Mouse (Mus musculus) retina, embryonic 14.5 days (tissue): ENCODE data around the gene Sars2.
A peak's percentile ranks its signal among the peaks of the same experiment; 100 is the strongest.

Source experiments
- DNase-seq: peaks from one replicate; pipeline ENCODE4 v3.0.0-alpha.2; 2015; ENCODE audit warnings: low spot score

The Sars2 gene

DNA sequence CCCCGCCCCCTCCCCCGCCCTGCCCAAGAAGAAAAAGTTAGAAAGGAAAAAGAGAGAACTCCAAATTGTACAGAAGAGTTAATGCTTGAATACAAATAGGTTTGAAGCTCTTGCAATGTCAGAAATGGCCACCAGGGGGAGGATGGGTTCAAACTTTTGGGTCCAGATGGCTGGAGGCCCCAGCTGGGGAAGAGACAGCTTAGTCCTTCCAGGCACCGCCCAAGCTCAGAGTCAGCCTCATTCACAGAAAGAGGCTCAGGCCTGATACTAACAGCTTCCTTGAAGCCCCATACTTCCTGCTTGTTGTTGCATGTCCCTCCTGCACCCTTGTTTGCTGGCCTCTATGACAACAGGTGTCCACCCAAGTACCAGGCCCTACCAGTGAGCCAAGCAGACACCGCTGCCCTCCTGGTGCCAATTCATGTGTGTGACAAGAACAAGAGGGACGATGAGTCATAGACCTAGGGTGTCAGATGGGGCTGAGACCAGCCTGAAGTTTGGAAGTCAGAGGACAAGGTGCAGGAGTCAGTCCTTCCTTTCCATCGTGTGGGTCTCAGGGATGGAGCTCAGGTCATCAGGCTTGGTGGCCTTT is 38.4 kb downstream of the Sars2 start:
- DNase-seq = peak; percentile 96

GRCm38 (mm10) chr7:28780857-28781256 is 39.1 kb downstream of the Sars2 start:
- DNase-seq = peak; percentile 37

- no peak for DNase-seq
Measured at GRCm38 (mm10) chr7:28781261-28781663, 39.5 kb downstream of the Sars2 start.

DNA sequence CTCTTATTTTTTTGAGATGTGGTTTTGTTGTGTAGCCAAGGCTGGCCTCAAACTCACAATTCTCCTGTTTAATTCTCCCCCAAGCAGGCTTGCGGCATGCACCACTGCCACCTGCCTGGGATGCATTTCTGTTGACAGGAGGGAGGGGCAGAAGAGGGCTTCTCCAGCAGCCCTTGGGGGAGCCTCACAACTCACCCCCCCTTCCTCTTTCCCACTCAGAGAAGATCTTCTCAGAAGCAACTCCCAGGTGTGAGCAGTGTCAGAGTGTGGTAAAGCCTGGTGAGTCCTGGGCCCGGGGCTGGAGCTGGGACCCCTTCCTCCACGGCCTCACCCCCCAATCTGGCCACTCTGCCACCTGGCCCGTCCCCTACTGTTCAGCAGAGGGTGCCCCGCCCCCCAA is 43.4 kb downstream of the Sars2 start:
- DNase-seq = no peak

- DNase-seq = no peak
Measured at GRCm38 (mm10) chr7:28787884-28788283, 46.1 kb downstream of the Sars2 start.

DNA sequence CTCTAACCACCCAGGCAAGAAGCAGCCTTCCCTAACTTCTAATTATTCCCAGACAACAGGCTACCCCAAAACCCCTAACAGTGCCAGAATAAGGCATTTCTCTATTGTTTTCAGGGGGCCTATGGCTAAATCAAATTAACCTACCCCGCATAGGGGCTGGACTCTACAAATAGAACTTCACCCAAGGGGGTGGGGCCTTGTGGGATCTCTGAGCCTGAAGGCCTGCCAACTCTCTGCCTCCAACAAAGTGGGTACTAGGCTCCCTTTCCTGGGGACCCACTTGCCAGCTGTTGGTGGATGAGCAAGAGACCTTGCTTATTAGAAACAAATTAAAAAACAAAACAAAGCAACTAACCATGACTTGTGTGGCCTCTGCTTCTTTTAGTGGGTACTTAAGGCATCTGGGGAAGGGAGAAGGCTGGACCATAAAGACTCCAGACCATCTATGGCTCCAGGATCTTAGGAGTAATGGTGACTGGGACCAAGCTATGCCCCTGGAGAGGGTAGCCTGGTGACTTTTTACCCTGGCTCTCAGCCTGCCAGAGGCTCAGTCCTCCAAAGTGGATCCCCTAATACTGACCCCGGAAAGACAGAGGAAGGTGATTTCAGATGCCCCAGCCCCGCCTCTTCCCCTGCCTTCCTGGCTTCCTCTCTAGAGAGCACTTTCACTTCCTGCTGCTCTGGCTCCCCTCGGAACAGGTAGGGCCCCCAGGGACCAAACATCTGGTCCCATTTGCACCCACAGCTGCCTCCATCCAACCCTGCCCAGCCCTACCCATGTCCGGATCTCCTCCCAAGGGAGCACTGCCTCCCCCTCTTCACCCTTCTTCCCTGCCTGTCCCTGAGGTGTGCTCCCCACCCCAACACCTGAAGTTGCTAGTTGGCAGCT is 46.8 kb downstream of the Sars2 start, which contains the start of gene Rinl:
Rinl (plus strand) TSS at position 663 of the 889 bp plus-strand sequence.
- DNase-seq = no peak

GRCm38 (mm10) chr7:28789235-28789634 is 47.4 kb downstream of the Sars2 start:
- no peak for DNase-seq

GRCm38 (mm10) chr7:28790066-28790806 is 48.4 kb downstream of the Sars2 start:
- DNase-seq = peak; percentile 73

GRCm38 (mm10) chr7:28791706-28792105 is 49.9 kb downstream of the Sars2 start:
- no peak for DNase-seq

DNA sequence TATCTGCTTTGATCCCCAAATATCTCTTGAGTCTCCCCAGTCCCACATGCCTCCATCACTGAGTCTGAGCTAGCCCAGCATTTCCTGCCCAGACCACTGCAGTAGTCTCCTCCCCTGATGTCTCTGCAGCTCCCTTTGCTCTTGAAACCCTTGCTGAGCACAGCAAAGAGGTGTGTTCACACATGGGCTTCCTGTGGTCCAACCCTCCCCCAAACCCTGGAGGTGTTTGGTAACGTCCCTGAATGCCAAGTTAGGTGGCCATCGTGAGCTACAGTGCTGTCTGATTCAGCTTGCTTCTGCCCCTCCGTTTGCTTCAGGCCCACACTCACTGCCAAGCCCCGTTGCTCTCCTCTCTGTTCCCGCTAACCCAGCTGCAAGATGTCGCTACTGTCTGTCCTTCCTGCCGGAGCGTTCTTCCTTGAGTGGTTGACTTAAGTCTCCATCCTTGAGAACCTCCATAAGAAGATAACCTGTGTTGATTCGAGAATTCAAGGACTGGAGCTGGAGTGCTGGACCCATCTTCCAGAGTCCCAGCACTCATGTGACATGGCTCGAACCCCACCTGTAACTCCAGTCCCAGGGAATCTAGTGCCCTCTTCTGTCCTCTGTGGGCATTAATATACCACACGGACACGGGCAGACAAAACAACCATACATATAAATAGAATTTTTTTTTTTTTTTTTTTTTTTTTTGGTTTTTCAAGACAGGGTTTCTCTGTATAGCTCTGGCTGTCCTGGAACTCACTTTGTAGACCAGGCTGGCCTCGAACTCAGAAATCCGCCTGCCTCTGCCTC is 50.8 kb downstream of the Sars2 start:
- DNase-seq = no peak

DNA sequence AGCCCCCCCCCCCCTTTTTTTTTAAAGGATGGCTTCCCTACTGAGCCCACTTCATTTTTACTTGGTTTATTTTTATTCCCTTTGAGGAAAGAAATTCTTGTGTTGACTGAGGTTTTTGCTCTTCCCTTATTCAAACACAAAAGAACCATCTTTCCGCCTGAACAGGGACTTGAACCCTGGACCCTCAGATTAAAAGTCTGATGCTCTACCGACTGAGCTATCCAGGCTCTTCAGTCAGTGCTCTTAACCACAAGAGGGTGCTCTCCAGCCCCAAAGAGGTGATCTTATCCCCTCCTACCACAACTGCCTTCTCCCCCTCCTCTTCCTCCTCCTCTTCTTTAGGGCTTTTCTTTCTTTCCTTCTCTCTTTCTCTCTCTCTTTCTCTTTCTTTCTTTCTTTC is 52.0 kb downstream of the Sars2 start:
- DNase-seq = peak; percentile 45

GRCm38 (mm10) chr7:28794496-28794895 is 52.7 kb downstream of the Sars2 start:
- DNase-seq = no peak

DNA sequence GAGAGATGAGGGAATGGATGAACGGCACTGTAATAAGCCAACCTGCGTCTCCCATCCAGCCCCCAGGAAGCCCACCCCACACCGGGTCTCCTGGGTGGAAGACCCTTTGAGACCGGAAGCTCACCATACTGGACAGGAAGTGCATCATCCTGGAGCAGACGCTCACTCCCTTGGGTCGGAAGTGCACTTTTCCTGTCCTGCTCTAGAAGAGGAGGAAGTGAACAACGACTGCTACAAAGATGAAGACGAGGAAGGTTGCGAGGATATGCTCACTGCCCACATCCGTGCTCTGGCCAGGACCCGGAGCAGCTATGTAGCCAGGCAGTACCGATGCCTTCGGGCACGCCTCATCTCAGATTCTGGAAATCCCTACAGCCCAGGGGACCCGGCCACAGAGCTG is 54.0 kb downstream of the Sars2 start:
- no peak for DNase-seq

- DNase-seq = peak; percentile 80
Measured at GRCm38 (mm10) chr7:28796562-28796975, 54.8 kb downstream of the Sars2 start.

- DNase-seq = no peak
Measured at GRCm38 (mm10) chr7:28799994-28800393, 58.2 kb downstream of the Sars2 start.

DNA sequence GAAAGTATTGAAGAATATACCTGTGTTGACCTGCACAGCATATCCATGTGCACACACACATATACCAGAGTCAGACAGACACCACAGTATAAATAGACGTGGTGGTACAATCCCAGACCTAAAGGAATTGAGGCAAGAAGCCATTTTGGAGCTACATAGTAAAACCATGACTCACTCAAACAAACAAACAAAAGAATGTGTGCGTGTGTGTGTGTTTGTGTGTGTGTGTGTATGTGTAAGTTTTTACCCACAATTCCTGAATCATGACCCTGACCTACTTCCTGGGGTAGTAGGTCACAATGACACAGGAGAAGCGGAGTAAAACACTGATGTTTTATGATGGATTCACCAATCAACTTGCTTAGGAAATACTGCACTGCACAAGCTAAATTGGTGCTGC is 59.7 kb downstream of the Sars2 start:
- peak; percentile 50 for DNase-seq

DNA sequence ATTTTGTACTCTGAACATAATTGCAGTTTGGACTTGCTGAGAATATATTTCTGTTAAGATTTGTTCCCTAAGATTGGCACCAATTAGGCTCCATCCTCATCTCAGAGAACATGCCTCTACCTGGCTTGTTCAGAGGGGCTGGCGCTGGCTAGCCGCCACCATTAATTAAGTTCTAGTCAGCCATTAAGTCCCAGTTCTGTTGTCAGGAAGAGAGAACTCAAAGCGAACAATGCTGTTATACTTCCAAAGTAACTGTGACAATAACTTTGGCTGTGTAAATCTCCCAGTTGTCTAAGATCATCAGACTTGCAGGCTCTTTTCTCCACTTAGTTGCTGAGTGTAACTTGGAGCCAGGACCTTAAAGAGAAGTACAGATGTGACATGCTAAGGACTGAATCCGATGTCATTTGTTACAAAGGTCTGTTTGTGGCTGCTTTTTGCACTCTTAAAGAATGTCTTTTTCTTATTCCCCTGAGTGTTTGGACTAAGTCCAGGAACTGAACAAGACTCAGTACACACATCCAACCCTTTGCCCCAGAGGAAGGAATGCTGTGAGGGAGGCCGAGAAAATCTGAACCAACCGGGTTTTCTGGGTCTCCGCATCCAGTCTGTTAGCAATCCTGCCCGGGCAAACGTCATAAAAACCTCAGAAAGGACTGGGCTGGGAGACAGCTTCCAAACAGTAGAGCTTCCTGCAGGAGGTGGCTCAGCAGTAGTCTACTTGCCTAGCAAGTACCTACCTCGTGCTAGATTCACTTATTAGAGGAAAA is 60.3 kb downstream of the Sars2 start:
- DNase-seq = peak; percentile 47

- DNase-seq = peak; percentile 79
Measured at GRCm38 (mm10) chr7:28802846-28803588, 61.2 kb downstream of the Sars2 start.
